Mouse (Mus musculus) fat pad, adult 2 months (tissue): ENCODE measurements around the gene Sh3d21.
"Not testable (repeated sequence)": the region's sequence is repeated elsewhere in the genome, so short reads cannot be mapped to it uniquely, and the experiment has no call there.

ENCODE experiments used
- DNase-seq: peaks from one replicate; pipeline ENCODE4 v3.0.0-alpha.2; 2011; ENCODE audit warnings: low read depth, low spot score; ENCODE audit errors: extremely low read depth

The Sh3d21 gene

GRCm38 (mm10) chr4:126170737-126171136, 7.4 kb upstream of the Sh3d21 start:
- DNase-seq: not testable (repeated sequence)

- DNase-seq: no peak
Measured at GRCm38 (mm10) chr4:126168851-126169250, 5.6 kb upstream of the Sh3d21 start.

GRCm38 (mm10) chr4:126166084-126166483, 2.8 kb upstream of the Sh3d21 start:
- no peak for DNase-seq

GRCm38 (mm10) chr4:126165092-126165491, 1.8 kb upstream of the Sh3d21 start:
- DNase-seq: not testable (repeated sequence)

GRCm38 (mm10) chr4:126163685-126164084, 394 bp upstream of the Sh3d21 start:
- DNase-seq: no peak

- no peak for DNase-seq
Measured at GRCm38 (mm10) chr4:126162544-126163066, 686 bp downstream of the Sh3d21 start.

GRCm38 (mm10) chr4:126161986-126162385, 1.3 kb downstream of the Sh3d21 start:
- DNase-seq: no peak

GRCm38 (mm10) chr4:126161456-126161855, 1.8 kb downstream of the Sh3d21 start:
- DNase-seq: no peak

GRCm38 (mm10) chr4:126160981-126161380, 2.3 kb downstream of the Sh3d21 start:
- no peak for DNase-seq

GRCm38 (mm10) chr4:126159455-126159854, 3.8 kb downstream of the Sh3d21 start:
- no peak for DNase-seq

GRCm38 (mm10) chr4:126157562-126157961, 5.7 kb downstream of the Sh3d21 start:
- DNase-seq: no peak

- DNase-seq: no peak
Measured at GRCm38 (mm10) chr4:126156617-126157016, 6.7 kb downstream of the Sh3d21 start.

GRCm38 (mm10) chr4:126155869-126156268, 7.4 kb downstream of the Sh3d21 start:
- no peak for DNase-seq

GRCm38 (mm10) chr4:126155183-126155582, 8.1 kb downstream of the Sh3d21 start:
- no peak for DNase-seq

- DNase-seq: no peak
Measured at GRCm38 (mm10) chr4:126152864-126153263, 10.4 kb downstream of the Sh3d21 start.

GRCm38 (mm10) chr4:126151701-126152440, 11.4 kb downstream of the Sh3d21 start:
- DNase-seq: no peak

- DNase-seq: no peak
Measured at GRCm38 (mm10) chr4:126150949-126151320, 12.4 kb downstream of the Sh3d21 start.

GRCm38 (mm10) chr4:126150297-126150948, 12.9 kb downstream of the Sh3d21 start:
- DNase-seq: no peak

GRCm38 (mm10) chr4:126149798-126150197, 13.5 kb downstream of the Sh3d21 start:
- DNase-seq: no peak

- DNase-seq: no peak
Measured at GRCm38 (mm10) chr4:126149041-126149676, 14.1 kb downstream of the Sh3d21 start.

GRCm38 (mm10) chr4:126148161-126148961, 14.9 kb downstream of the Sh3d21 start:
- DNase-seq: no peak
